Mouse (Mus musculus): ENCODE measurements around the gene Gm14151. TPM values are rescaled to one million over a fixed set of nuclear protein-coding genes. Genes with fewer than 3 reads are reported as not detected.
"Not testable (repeated sequence)": the region's sequence is repeated elsewhere in the genome, so short reads cannot be mapped to it uniquely, and the experiment has no call there.

Gm14151 gene
- not detected in 2 replicates for total RNA-seq (2017)

DNA sequence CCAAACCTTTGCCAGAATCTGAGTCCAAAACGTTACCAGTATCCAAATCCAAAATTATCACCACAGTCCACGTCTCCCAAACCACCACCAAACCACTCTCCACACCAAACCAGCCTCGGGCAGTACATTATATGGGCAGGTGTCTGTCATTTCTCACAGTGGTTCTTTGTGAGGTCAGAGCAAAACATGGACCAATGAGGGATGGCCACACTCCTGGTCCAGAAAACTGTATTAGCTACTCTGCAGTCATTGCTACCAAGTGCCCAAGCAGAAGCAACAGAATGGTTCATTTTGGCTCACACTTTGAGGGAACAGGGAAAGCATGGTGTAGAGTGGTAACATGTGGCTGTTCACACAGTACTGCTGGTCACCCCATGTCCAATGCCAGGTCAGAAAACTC, at the start of gene Gm14151:
Gene Gm14151, minus strand, starts transcription at position 101 of the 400 bp plus-strand sequence.
- ATAC-seq (replicated peaks; ENCODE audit: low read depth, poor library complexity, severe bottlenecking): not testable (repeated sequence)

DNA sequence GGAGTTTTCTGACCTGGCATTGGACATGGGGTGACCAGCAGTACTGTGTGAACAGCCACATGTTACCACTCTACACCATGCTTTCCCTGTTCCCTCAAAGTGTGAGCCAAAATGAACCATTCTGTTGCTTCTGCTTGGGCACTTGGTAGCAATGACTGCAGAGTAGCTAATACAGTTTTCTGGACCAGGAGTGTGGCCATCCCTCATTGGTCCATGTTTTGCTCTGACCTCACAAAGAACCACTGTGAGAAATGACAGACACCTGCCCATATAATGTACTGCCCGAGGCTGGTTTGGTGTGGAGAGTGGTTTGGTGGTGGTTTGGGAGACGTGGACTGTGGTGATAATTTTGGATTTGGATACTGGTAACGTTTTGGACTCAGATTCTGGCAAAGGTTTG, 5.8 kb upstream of the Gm14151 start, which contains the start of gene Gm14147:
Gene Gm14147, plus strand, starts transcription at position 301 of the 400 bp plus-strand sequence.
- not testable (repeated sequence) for ATAC-seq (replicated peaks; ENCODE audit: low read depth, poor library complexity, severe bottlenecking)

DNA sequence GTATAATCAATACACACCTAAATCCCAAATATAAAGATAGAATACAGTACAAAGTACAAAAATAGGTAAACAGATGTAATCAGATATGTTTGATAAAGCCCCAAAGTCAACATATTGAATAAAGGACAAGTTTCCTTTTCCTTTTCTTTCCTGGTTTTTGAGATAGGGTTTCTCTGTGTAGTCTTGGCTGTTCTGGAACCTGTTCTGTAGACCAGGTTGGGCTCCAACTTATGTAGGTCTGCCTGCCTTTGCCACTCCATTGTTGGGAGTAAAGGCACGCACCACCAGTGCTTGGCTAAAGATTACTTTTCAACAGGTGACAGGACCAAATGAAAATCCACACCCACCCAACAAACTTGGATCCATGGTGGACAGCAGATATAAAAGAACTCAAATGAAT, 35.5 kb downstream of the Gm14151 start:
- ATAC-seq (replicated peaks; ENCODE audit: low read depth, poor library complexity, severe bottlenecking): no peak

DNA sequence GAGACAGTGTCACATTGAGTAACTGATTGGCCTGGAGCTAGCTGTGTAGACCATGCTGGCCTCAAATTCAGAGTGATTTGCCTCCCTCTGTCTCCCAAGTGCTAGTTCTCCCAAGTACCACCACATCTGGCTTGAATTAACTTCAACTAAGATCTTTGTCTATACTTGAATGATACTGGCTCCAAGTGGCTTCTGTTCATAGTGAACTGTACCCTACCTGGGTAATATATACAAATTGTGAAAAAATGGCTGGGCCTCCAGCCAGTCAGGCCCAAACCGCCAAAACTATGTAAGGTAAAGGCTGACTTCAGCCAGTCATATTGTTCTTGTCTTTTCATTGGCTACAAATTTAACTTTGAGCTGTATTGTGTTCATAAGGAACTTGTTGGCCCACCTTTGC, 51.7 kb downstream of the Gm14151 start:
- ATAC-seq (replicated peaks; ENCODE audit: low read depth, poor library complexity, severe bottlenecking): no peak

DNA sequence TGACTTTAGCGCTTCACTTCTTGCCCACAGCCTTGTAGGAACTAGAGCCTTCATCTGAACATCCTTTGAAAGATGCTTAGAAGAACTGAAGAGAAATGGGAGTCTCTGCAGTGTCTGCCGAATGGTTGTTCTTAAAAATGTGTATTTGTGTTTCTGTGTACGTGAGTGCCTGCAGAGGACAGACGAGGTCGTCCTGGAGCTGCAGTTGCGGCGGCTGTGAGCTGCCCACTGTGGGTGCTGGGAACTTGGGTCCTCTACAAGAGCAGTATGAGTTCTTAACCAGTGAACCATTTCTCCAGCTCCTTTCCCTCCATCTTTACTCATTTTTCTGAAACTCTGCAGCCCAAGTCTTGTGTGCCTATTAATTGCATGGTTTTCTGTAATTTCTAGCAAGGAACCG, 52.4 kb downstream of the Gm14151 start:
- ATAC-seq (replicated peaks; ENCODE audit: low read depth, poor library complexity, severe bottlenecking): peak; percentile 19

DNA sequence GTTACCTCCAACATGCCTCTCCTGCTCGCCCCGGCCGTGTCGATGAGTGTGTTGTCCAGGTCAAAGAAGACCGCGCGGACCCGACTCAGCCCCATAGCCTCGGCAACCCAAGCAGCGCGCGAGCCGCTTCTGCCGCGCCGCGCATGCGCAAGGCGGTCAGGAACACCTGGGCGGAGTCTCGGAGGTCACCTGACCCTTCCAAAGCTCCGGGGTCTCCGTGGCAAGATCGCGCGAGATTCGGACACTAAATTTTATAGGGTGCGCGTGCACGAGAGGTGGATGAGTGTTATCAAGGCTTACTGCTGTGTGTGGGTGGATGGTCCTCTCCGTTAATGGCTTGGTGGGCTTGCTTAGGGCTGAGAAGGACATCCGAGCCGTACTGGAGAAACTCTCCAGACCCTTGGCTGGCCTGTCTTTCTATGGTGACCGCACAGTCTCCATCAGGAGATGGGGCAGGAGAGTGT, 52.9 kb downstream of the Gm14151 start, which contains the start of the genes Ninl and Nanp:
Gene Ninl, minus strand, starts transcription at position 151 of the 464 bp plus-strand sequence.
Gene Nanp, minus strand, starts transcription at position 167 of the 464 bp plus-strand sequence.
- ATAC-seq (replicated peaks; ENCODE audit: low read depth, poor library complexity, severe bottlenecking): peak; percentile 89

DNA sequence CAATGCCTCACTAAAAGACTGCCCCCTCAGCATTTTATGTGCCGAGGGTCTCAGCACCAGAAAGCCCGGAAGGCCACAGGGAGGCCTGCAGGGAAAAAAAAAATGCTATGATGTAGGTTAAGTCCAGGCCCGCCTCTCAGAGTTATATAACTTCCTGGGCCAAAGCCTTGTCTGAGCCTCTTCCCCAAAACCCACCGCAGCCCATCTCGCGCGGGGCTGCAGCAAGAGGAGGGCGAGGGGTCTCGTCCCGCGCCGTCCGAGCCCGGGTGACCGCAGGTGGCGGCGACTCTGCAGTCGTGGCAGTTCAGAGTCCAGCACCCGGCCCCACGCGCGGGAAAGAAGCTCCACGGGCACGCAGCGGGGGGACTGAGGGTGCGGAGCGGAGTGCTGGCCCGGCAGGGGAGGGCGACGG, 53.3 kb downstream of the Gm14151 start:
- peak; percentile 38 for ATAC-seq (replicated peaks; ENCODE audit: low read depth, poor library complexity, severe bottlenecking)

DNA sequence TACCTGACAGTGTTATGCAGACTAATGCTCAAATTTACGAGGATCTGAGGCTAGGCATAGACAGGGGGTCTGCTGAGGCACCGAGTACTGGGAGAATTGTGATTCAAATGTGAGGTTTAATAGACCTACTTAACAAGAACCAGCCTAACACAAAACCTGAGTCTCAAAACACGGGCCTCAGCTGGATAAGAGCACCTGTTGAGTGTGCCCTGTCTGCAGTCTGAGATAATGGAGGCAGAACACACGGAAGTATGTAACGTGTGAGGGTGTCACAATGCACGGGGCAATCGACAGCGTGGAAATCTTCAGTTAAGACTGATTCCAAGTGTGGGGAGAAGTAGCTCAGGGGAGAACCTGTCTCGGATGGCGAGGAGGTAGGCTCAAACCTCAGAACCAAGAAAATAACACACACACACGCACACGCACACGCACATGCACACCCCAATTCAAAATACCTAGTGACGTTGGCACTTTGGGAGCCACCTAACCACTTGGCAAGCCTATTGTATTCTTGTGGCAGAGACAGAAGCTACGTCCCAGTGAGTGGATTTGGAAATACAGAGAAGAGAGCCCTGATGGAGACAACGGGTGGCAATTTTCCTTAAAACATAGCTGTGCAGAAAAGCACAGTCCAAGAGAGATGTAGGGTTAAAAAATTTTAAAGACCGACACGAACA, 54.1 kb downstream of the Gm14151 start:
- peak; percentile 51 for ATAC-seq (replicated peaks; ENCODE audit: low read depth, poor library complexity, severe bottlenecking)

DNA sequence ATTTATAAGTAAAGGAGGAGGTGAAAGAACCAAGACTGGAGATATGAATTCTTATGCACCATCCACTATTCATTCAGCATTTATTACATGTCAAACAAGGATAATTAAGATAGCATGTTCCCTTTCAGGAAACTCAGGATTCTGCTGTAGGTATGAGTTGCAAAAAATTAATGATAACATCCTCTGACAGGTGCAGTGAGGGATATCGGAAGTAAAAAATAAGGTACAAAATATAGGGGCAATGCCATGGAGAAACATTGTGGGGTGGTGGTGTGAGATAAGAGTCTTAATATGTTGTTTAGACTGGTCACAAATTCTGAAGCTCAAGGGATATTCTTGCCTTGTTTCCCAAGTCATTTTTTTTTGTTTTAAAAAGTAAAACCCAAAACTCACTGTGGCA, 54.9 kb downstream of the Gm14151 start:
- ATAC-seq (replicated peaks; ENCODE audit: low read depth, poor library complexity, severe bottlenecking): no peak

Other genes starting within 250 kb of the Gm14151 start
- 15.5 and 88.6 TPM in 2 replicates for gene Abhd12, start 187.6 kb downstream of the Gm14151 start, total RNA-seq (2017)
- gene Gins1, start 186.9 kb downstream of the Gm14151 start, total RNA-seq (2017): 88.0 and 96.4 TPM in 2 replicates
- 2.6 and 4.7 TPM in 2 replicates for gene Ninl, start 53.0 kb downstream of the Gm14151 start, total RNA-seq (2017)
- 24.1 and 27.9 TPM in 2 replicates for gene Nanp, start 53.0 kb downstream of the Gm14151 start, total RNA-seq (2017)
- not detected in 2 replicates for gene Gm14147, start 5.9 kb upstream of the Gm14151 start, total RNA-seq (2017)